Mouse (Mus musculus) heart, postnatal 14 days (tissue): ENCODE data around the gene Hccs. TPM values are rescaled to one million over a fixed set of nuclear protein-coding genes. Genes with fewer than 3 reads are reported as not detected.

ENCODE experiments used
- DNase-seq, 2 experiments: peaks; one replicate each; pipeline ENCODE4 v3.0.0; 2021 to 2022
- intact Hi-C: fragments of 180-260 bp; cut with DNase I; formaldehyde crosslinking; loops from one replicate; pipeline ENCODE4 v1.15.1; 2025
- total RNA-seq, 2 experiments: library from RNA; stranded (reverse); gene quantifications; 2 replicates each; pipeline ENCODE4 v1.2.3; 2021

Hccs gene
- total RNA-seq, 2 experiments from 2014 or later: 74.4 to 78.1 TPM

DNA sequence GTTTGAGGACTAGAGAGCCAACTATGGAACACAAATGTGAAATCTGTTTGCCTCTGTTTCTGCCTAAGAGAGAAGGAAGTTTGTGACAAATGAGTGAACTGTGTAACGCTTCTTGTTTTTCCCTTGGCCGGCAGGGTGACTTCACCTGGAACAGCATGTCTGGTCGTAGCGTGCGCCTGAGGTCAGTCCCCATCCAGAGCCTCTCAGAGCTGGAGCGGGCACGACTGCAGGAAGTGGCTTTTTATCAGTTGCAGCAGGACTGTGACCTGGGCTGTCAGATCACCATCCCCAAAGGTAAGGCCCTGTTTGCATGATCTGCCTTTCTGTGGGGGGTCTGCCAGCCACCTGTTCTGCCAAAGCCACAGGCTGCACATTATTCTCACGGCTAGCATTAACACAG is 100.1 kb downstream of the Hccs start:
- no peak for DNase-seq
- intact Hi-C loops: no loop called here

GRCm38 (mm10) chrX:169210019-169210418 is 110.2 kb downstream of the Hccs start:
- DNase-seq: no peak
- intact Hi-C loops: no loop called here

Other genes starting within 250 kb of the Hccs start
- gene Amelx, start 133.2 kb downstream of the Hccs start, total RNA-seq: not detected